Mouse (Mus musculus): Measurements from ENCODE around the gene Tnfsf8.

- TF ChIP-seq TAL1 (IDR thresholded peaks at IDR 0.05; ENCODE audit: low read length) (no peak), GATA1 (IDR thresholded peaks at IDR 0.05; ENCODE audit: low read length) (no peak)
Measured at GRCm38 (mm10) chr4:63850082-63850481, 11.1 kb downstream of the Tnfsf8 start.
